Mouse (Mus musculus) frontal cortex, postnatal 10 days (tissue): ENCODE measurements around the gene Zfp398.

ENCODE experiments used
- DNase-seq, 2 experiments: peaks; one replicate each; pipeline ENCODE4 v3.0.0; 2022; ENCODE audit warnings: low spot score in 2 of 2, mixed read lengths in 1 of 2

The Zfp398 gene

DNA sequence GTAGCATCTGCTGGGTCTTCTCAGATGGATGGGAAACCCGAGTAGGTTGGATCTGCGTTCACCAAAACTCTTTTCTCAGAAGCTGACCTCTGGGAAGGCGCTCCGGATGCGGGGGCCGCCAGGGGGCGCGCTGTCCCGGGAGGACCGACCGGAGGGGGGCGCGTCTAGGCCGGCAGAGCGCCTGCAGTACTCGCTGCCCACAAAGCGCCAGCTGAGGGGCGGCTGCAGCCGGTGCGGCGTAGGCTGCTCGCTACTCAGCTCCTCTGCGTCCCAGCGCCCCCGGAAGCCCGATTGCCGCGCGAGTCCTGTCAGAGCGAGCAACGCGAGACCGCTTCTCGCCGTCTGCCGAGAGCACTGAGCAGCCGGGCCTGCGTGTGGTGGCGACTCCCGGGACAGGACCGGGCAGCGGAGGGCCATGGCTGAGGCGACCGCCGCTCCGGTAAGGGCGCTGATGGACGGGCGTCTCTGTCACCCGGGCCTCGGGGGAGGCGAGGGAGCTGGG lies at the start of gene Zfp398:
Zfp398 (plus strand) TSS at position 180 of the 502 bp plus-strand sequence.
- peak; percentile 92 to 93 for DNase-seq

DNA sequence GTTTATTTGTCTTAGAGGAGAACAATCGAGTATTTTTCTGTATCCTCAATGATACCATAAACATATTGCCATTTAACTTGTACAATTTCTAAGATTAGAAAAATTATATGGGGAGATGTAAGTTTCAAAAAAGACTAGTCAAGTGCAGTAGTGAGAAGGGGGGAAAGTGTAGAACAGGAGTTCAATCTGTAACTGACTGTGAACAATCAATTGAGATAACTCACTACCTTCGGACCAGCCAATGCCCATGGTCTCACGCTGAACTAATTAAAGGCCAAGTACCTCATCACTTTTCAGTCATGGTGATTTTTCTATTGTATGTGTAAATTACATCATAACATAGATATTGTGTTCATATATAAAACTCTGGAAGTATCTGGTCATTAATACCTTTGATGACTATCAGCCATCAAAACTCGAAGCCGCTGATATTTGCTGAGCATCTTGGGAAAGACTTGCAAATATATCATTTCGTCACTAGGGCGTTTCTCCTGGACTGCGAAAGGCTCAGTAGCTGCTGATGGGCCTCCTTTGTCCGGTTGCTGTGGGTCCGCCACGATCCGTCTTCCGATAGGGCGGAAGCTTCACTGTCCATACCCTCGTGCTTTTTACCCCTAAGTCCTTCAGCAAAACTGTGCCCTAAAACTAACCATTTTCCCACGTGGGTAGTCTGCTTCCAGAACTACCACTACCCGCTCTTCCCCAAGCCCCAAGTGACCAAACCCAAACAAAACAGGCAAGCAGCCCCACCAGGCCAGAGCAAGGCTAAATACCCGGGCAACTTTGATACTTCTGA lies 47.3 kb upstream of the Zfp398 start:
- DNase-seq, result peak; percentile 78 to 79

DNA sequence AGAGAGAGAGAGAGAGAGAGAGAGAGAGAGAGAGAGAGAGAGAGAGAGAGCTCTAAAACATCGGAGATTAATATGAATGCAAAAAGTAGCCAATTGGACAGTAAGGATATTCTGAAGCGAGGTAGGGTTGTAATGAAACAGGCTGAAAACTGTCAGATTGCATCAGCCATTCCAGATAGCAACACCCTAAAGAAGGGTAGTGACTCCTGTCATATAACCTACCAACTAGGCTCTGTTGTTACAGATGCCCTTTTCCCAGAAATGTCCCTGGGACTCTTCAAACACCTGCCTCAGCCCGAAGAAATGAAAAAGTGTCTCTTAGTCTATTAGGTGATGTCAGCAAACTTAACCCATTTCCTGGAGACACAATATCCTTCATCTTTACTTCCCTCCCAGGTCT lies 46.6 kb upstream of the Zfp398 start:
- no peak for DNase-seq

DNA sequence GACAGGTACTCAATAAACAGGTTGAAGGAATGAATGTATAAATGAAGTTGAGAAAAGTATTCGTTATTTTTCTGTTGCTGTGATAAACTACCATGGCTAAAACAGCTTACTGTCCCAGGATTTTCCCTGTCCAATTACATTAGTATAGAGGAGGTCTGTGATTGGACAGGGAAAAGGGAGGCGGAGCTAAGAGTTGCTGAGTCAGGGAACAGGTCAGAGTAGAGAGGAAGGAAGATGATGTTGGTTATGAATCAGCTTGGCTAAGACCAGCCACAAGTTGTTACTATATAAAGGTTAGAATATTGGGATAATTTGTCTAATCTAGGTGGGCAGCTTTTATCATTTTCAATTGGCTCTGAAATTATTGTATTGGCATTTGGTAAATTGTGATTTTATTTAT lies 44.7 kb upstream of the Zfp398 start:
- DNase-seq, result no peak

DNA sequence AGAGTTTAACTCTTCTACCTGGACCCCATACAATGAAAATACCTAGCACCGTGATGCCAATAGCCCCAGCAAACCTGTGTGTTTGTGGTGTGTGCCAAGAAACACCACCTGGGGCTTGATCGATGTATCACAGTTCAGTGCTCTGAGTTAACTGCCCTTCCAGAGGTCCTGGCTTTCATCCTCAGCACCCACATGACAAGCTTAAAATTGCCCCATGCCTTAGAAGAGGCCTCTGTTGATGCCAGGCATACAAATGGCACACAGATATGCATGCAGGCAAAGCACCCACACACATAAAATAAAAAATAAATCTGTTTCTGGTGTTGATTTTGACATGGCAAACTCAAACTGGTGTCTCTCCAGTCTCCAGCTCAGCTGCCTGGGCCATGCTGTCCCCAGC lies 42.9 kb upstream of the Zfp398 start:
- no peak for DNase-seq

DNA sequence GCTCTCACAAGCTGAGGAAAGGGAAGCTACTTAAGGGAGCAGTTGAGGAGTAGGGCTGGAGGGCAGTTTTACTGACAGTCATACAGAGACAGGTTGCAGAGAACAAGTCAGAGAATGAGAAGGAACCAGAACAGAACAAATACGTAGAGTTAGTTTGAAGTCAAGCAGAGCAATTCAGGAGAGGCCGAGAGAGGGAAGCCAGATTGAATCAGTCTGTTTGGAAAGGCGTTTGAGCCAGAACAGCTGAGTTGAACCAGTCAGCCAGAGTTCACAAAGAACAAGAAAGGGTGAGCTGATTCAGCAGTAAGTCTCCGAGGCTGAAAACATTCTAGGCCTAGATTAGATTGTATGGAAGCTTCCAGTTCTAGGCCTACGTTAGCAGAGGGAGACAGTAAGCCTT lies 42.2 kb upstream of the Zfp398 start:
- no peak for DNase-seq

DNA sequence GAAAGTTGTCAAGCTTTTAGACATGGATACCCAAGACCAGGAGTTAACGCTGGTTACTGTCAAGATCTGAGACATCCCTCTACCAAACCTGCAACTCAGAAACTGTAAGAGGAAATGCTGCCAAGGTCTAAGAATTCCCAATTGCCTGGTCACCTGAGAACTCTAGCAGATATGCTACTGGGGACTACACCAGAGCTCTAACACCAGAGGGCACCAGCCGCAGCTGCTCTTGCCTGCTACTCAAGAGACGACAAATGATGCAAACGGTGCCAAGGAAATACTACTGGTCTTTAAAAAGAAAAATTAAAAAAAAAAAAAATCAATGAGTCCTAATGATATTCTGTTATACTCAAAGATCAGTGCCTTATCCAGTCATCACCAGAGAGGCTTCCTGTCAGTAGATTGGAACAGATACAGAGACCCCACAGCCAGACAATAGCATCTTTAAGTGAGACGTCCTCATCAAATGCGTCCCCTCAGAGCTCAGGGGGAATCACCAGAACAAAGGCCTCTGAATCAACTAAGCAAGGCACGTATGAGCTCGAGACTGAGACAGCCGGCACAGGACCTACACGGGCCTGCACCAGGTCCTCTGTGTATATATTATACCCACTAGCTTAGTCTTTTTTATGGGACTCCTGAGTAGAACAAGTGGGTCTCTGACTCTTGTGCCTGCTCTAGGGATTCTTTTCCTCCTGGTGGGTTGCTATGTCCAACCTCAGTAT lies 41.2 kb upstream of the Zfp398 start:
- DNase-seq, result no peak

DNA sequence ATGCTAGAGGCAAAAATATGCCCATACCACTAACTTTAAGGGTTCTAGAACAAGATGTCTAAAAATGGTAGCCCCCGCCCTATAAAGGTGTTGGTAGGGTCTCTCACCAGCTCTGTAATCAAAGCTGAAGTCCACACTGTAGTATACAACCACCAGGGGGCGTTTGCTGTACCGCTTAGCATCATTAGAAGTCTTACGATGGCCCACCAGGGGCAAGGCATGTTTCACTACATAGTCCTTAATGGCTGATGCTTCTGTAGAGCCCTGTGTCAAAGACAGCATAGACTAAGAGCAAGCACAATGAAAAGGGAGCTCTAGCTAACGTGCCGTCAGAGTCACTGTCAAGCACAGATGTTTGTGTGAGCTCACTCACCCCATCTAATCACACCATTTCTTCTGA lies 36.4 kb upstream of the Zfp398 start:
- peak in 1 of 2 experiments; percentile 31 for DNase-seq

DNA sequence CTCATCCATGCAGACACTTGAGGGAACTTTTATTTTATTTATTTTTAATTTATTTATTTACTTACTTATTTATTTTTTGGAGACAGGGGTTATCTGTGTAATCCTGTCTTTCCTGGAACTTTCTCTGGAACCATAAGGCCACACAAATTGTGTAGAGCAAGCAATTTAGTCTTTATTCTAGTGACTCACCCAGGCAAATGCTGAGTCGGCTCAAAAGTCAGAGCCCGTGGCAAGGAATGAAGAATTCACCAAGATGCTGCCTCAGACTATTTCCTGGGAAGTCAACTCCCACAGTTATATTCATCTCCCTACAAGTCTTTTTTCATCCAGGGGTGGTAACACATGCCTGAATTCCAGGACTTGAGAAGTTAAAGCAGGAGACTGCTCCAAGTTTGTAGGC lies 29.9 kb upstream of the Zfp398 start:
- DNase-seq, result no peak

DNA sequence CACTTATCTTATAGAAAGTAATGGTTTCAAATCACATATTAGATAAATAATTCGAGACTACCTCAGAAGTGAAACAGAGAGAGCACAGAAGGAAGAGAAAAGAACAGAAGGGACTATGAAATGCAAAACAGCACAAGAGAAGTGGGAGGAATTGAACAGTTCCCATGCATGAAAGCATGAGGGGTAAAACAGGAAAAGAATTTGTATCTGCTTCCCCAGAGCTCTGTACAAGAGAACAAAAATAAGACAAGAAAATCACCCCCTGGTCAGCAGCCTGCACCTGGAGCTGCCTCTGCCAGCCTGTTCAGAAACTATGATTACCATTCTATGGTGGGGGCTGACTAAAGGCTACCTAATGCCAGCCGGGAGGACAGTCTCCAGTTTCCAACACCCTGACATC lies 28.0 kb upstream of the Zfp398 start:
- no peak for DNase-seq

DNA sequence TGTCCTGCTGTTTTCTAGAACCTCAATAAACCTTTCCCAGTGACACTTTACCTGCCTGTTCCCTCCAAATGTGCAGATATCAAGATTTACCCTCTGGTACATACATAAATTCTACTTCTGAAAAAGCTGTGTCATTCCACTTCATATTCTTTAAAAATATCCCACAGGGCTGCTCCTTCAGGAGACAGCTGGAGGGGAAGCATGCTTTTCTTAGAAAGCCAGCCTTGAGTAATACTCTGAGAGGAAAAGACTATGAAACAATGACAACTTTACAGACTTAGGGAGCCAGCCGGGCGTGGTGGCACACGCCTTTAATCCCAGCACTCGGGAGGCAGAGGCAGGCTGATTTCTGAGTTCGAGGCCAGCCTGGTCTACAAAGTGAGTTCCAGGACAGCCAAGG lies 26.9 kb upstream of the Zfp398 start:
- DNase-seq, result no peak

DNA sequence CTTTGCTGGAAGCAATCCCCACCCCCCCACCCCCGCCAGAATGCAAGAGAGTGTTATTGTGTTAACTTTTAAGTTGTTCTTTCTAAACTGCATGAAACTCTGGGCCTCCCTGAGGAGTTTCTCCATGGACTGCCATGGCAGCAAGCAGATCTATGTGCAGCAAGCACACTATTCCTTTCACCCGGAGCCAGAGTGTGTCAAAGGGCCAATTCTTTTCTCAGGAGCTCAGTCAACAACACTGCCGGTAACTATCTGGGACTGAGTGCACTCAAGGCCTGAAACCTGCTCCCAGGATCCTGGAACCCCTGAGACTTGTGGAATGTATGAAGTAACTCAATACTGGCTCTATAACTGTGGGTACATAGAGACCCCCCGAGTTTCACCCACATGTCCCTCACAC lies 26.4 kb upstream of the Zfp398 start:
- no peak for DNase-seq

DNA sequence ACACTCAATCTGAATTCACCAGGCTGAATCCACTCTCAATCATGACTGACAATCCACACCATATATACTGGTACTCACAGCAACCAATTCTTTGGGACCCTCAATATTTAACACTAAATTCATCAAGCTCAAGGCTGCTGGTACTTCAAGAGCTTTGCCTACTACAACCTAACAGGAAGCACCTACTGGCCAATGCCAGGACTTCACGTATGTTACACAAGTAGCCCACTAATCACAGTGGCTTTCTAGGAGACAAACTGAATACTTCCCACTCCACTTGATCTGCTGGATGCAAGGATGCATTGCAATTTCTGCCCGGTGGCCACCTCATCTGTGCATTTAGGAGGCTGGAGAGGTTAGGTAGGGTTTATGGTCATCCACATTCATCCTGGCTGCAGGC lies 25.3 kb upstream of the Zfp398 start:
- no peak for DNase-seq

DNA sequence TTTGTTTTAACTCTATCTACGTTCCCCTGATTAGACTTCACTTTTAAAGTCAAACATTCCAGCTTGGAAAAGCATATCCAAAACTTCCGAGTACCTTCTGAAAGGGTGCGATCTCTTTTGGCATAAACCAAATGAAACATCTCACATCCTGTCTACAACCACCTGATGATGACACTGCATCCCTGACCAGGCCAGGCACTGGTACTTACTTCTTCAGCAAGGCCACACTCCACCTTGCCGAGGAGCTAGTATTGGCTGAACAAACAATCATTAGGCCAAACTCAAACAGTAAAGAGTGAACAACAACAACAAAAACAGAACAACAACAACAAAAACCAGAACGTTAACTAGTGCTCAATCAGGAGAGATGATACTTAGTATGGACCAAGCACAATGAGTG lies 24.1 kb upstream of the Zfp398 start:
- no peak for DNase-seq

DNA sequence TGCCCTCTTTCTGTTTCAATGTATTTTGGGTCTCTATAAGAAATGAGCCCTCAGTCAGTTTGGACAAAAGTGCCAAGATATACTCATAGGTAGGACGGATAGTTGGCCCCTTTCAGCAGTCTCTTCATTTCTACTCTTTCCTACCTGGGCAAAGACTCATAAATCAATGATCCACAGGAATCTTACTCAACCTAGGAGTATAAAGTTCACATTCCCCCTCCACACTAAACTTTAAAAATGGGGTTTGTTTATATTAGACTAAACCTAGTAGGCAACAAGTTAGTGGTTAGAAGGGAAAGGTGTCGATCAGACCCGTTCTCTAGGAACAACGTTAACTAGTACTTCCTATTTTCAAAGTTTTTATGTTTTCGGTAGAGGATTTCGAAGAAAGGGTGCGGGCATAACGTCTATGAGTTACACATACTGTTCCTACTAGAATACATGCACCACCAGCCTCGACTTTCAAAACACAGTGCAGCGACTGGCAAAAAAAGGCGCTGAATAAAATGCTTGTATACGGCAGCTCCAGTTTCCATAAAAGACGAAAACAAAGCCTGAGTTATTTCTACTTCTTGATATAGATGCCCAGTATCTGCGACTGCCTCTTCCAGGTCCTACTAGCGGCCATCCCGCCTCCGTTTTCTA lies 23.1 kb upstream of the Zfp398 start:
- DNase-seq, result no peak

DNA sequence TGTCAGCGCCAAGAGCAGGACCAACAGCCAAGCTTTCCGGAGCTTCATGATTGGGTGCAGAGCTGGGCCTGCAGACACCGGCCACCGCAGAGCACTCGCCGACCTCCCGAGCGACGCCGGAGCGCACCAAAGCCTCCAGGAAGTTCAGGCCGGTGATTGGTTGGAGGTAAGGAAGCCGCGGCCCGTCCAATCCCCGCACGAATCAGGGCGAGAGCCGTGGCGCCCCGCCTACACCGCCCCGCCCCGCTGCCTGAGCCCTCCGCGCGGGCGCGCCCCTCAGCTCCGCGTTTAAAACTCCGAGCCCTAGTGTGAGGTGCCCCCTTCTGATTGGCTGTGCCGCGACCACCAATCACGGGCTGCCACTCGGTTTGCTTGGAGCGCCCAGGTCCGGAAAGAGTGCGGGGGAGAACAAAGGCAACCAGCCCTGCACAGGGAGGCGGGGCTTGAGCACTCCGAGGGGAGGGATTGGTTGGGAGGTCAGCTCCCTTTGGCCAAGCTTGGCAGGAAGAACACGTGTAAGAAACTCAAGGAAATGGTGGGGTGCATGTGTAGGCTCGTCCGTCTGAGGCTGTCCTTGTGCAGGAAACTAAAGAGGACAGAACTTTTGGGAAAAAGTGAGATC lies 22.1 kb upstream of the Zfp398 start, which contains the start of gene Pdia4:
Pdia4 (minus strand) TSS at position 174 of the 622 bp plus-strand sequence.
- DNase-seq, result peak; percentile 97

DNA sequence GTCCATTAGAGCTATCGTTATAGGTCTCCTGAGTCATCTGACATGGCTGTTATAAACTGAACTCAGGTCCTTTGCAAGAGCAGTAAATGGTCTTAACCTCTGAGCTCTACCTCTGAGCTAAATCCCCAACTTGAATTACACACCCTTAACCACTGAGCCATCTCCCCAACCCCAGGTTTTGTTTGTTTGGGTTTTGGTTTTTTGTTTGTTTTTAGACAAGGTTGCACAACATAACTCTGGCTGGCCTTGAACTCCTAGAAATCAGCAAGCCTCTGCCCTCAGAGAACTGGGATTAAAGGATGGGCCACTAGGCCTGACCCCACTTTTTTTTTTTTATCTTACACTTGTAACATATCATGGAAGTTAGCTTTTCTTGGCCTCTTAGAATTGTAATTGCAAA lies 19.3 kb upstream of the Zfp398 start:
- DNase-seq, result no peak

DNA sequence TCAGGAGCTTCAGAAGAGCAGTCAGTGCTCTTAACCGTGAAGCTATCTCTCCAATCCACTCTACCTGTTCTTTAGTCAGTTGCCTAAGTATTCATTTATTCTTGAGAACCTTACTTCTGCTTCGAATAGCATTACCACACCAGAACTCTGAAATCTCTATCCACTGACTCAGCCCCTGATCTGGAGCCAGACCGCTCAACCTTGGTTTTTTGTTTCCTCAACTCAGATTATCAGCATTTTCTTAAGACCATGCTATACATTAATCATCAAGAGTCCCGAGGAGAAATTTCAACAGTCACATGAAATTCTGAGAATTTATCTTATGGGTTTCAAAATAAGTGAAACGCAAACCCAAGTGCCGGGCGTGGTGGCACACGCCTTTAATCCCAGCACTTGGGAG lies 16.7 kb upstream of the Zfp398 start:
- DNase-seq, result no peak

DNA sequence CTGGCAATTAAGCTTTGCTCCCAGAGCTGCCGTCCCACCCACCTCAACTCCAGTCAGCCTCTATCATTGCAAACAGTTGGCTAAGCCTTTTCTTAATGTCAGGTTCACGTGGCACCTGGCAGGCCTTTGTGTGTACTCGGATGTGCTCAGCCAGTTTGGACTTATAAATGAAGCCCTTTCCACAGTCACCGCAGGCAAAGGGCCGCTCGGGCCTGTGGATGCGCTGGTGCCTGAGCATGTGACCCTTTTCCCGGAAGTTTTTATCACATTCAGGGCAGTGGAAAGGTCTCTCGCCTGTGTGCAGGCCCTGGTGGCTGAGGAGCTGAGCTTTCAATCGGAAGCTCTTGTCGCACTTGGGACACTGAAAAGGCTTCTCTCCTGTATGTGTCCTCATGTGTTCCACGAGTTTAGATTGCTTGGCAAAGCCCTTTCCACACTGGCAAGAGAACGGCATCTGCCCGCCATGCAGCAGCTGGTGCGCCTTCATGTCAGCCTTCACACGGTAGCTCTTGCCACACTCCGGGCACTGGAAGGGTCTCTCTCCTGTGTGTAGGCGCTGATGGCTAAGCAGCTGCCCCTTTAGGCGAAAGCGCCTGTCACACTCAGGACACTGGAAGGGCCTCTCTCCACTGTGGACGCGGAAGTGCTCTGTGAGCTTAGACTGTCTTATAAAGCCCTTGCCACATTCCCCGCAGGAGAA lies 15.7 kb upstream of the Zfp398 start:
- no peak for DNase-seq

DNA sequence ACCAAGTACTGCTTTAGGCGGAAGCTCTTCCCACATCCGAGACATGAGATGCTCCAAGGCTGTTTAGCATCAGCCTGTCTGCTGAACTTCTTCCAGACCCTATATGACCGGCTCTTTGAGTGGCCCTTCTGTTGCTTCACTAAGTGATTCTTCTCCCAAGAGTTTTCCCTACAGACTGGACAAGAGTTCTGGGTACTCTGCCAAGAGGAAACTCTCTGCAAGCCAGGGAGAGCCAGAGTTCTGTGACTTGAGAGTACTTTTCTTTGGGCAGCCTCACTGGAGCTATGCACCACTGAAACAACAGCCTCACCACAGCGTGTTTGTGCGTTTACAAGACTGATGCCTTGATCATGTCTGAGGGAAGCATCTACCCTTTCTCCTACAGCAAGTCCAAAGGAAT lies 14.2 kb upstream of the Zfp398 start:
- DNase-seq, result no peak

DNA sequence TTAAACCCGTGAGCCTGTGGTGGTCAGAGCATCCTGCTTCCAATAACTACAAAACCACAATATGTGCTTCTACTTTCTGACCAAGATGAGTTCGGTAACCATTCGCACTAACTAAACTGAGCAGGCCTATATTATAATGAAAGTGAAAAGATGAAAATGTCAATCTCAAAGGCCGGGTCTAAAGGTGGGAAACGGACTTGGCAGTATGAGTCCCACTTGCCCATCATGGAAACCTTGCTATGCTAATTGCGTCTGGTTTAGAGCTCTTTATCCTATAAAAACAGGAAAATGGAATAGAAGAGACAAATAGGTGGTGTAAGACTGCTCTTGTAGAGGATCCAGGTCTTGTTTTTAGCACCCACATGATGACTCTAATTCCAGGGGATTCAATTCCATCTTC lies 13.7 kb upstream of the Zfp398 start:
- no peak for DNase-seq

DNA sequence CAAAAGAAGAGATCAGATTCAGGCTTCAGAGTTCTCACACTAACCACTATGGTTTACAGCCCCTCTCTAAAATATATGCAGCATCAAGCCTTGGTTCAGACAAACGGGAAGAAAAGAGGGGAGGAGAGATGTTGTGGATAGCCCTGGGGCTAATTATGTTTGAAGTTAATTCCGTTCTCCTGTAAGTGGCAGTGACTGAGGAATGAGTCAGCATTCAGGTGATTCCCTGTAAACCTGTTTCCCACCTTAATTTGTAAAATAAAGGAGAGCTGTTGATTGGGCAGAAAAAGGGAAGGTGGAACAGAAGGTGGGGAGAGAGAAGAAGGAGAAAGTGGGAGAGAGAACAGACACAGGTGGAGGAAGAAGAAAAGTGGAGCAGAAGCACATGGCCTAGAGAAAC lies 11.2 kb upstream of the Zfp398 start:
- no peak for DNase-seq
